8 mouse cellular contexts compared by ENCODE assay signal in genomic region chr11:115276780-115277603, GRCm38 (mm10). TPM values are rescaled to one million over a fixed set of nuclear protein-coding genes. Genes with fewer than 3 reads are reported as not detected.
DNase-seq lines count a peak whose midpoint lies in the region; ATAC-seq lines count a peak whose summit lies in the region.

TSS of gene Fdxr (minus strand) at chr11:115277050.

- peak within 1 kb of the TSS; percentile 89 for H3K4me2 ChIP-seq in heart, embryonic 14.5 days (ENCODE audit: low read length)
- H3K4me2 ChIP-seq in liver, embryonic 13.5 days = peak within 1 kb of the TSS; percentile 93
- H3K4me2 ChIP-seq in stomach, embryonic 16.5 days (ENCODE audit: low read depth, low read length) = peak within 1 kb of the TSS; percentile 85

- H3K36me3 ChIP-seq in heart, embryonic 14.5 days (ENCODE audit: control insufficient read depth, insufficient read depth, low read length) = no peaks in the 10 kb centered on the region
- H3K36me3 ChIP-seq in liver, embryonic 13.5 days = no peaks in the 10 kb centered on the region
- H3K36me3 ChIP-seq in stomach, embryonic 16.5 days (ENCODE audit: control insufficient read depth, insufficient read depth, low read length) = no peaks in the 10 kb centered on the region

- H3K4me3 ChIP-seq in heart, embryonic 14.5 days (ENCODE audit: control insufficient read depth in 1 of 2, insufficient read depth in 1 of 2, low read depth in 1 of 2, low read length in 2 of 2) = peak within 1 kb of the TSS; percentile 67 to 94
- peak within 1 kb of the TSS; percentile 70 for H3K4me3 ChIP-seq in liver, embryonic 13.5 days (replicated peaks)
- peak within 1 kb of the TSS; percentile 48 for H3K4me3 ChIP-seq in stomach, embryonic 16.5 days (replicated peaks; ENCODE audit: low read length)

- peak; percentile 99 for DNase-seq in c-Kit-negative CD71-positive TER-119-positive erythroid progenitor cells, embryonic 14.5 days (ENCODE audit: low read depth, low spot score)
- DNase-seq in fibroblast of lung, adult 2 months (ENCODE audit: low read depth) = peak; percentile 100
- DNase-seq in kidney, postnatal 14 days = peak; percentile 99
- DNase-seq in liver, embryonic 13.5 days = peak; percentile 98
- DNase-seq in neural tube, embryonic 10.5 days (ENCODE audit: extremely low spot score, low spot score) = peak; percentile 97

- H3K4me1 ChIP-seq in heart, embryonic 14.5 days (ENCODE audit: control insufficient read depth in 2 of 2, insufficient read depth in 2 of 2, low read length in 2 of 2) = peaks cover 9 to 13% of the 10 kb centered on the region in 2 experiments
- peaks cover 70% of the 10 kb centered on the region for H3K4me1 ChIP-seq in liver, embryonic 13.5 days (replicated peaks)
- peaks cover 8% of the 10 kb centered on the region; the same call in 1 of the 2 replicates for H3K4me1 ChIP-seq in stomach, embryonic 16.5 days (ENCODE audit: control insufficient read depth, insufficient read depth, low read length)

- ATAC-seq in CD4-positive, CD25-positive, alpha-beta regulatory T cell, adult 4 months = peak; percentile 89
- peak; percentile 93 for ATAC-seq in heart, embryonic 14.5 days (ENCODE audit: insufficient number of reproducible peaks, insufficient read depth, low FRiP score, low read depth)
- ATAC-seq in liver, embryonic 13.5 days (ENCODE audit: low read depth) = peak; percentile 92
- peak; percentile 96 for ATAC-seq in stomach, embryonic 16.5 days (ENCODE audit: insufficient read depth, low FRiP score)

- under 1% methylated on average over 42 of the region's 42 CpGs for WGBS in heart, embryonic 14.5 days
- under 1% methylated on average over 42 of the region's 42 CpGs for WGBS in liver, embryonic 13.5 days (ENCODE audit: insufficient replicate concordance)
- WGBS in stomach, embryonic 16.5 days = under 1% methylated on average over 42 of the region's 42 CpGs

- H3K9ac ChIP-seq in heart, embryonic 14.5 days (ENCODE audit: low read length) = peak within 1 kb of the TSS; percentile 80
- peak within 1 kb of the TSS; percentile 84 for H3K9ac ChIP-seq in liver, embryonic 13.5 days
- peak within 1 kb of the TSS; percentile 81 for H3K9ac ChIP-seq in stomach, embryonic 16.5 days (ENCODE audit: low read length)

- H3K27ac ChIP-seq in heart, embryonic 14.5 days (replicated peaks in 1 of 2; ENCODE audit: control insufficient read depth in 1 of 2, insufficient read depth in 1 of 2, low read depth in 2 of 2, low read length in 2 of 2) = peak within 1 kb of the TSS; percentile 88 to 97
- H3K27ac ChIP-seq in liver, embryonic 13.5 days = peak within 1 kb of the TSS; percentile 85
- H3K27ac ChIP-seq in stomach, embryonic 16.5 days (ENCODE audit: low read length) = peak within 1 kb of the TSS; percentile 86

- H3K9me3 ChIP-seq in heart, embryonic 14.5 days (ENCODE audit: control insufficient read depth, low read length) = no peaks in the 10 kb centered on the region
- H3K9me3 ChIP-seq in liver, embryonic 13.5 days (replicated peaks) = no peaks in the 10 kb centered on the region
- H3K9me3 ChIP-seq in stomach, embryonic 16.5 days (replicated peaks; ENCODE audit: control insufficient read depth, low read length) = no peaks in the 10 kb centered on the region

- no peaks in the 10 kb centered on the region for H3K27me3 ChIP-seq in heart, embryonic 14.5 days (ENCODE audit: control insufficient read depth, insufficient read depth, low read length)
- no peaks in the 10 kb centered on the region for H3K27me3 ChIP-seq in liver, embryonic 13.5 days
- H3K27me3 ChIP-seq in stomach, embryonic 16.5 days (ENCODE audit: control insufficient read depth, insufficient read depth, low read length) = no peaks in the 10 kb centered on the region

RNA-seq across cellular contexts. Expression of gene Fdxr, which starts in this region (rescaled TPM):
- 10 to 100 TPM; 21.6 to 26.8 TPM for polyA plus RNA-seq in CD4-positive, CD25-positive, alpha-beta regulatory T cell, adult 4 months (2017; shearing (Covaris generic))
- 9.3 and 9.4 TPM in 2 replicates for polyA plus RNA-seq in heart, embryonic 14.5 days (2014; fragmentation: Nextera tagmentation; extraction: Ambion mirVana)
- polyA plus RNA-seq in liver, embryonic 13.5 days (2015; fragmentation: Nextera tagmentation; extraction: Ambion mirVana) = 16.3 and 18.2 TPM in 2 replicates
- polyA plus RNA-seq in stomach, embryonic 16.5 days (2015; fragmentation: Nextera tagmentation; extraction: Ambion mirVana) = 15.4 and 15.9 TPM in 2 replicates

Comparison
In these comparisons a context has a peak if more than half of its experiments do, and no peak if none do; other contexts are left out.
1. Peak in every context shown above with its lines: DNase-seq, ATAC-seq, H3K4me3 ChIP-seq and H3K27ac ChIP-seq.